Comparison of ENCODE assay signal across 18 mouse cellular contexts in the genomic region with DNA sequence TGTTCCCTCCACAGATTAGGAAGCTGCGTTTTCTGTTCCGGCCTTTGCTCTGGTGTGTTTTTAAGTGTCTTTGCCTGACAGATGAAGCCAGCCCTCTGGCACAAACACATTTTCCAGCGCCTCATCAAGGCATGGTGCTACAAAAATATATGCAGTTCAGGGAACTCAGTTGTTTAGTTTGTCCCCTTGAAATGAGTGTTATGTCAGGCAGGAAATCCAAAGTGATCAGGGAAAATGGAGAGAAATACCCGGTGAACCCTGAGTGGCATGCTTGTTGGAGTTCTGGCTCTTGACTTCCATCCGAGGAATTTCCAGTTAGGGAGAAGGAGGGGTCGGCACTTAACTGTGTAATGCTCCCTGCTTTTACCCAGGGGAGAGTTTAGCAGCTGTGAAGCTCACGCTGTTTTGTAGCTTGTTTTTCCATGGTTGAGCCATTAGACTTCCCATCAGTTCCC.
DNase-seq lines count a peak whose midpoint lies in the region; ATAC-seq lines count a peak whose summit lies in the region.
"Had no signal": no experiment of that assay in that cellular context is flagged by ENCODE, and none has a peak within 500 bp of the region (broad histone marks: within the 10 kb centered on the region; RNA-seq: fewer than 3 reads in every experiment).

No protein-coding gene starts in this region.

- H3K36me3 ChIP-seq in limb, embryonic 12.5 days: no peaks in the 10 kb centered on the region
- no peaks in the 10 kb centered on the region for H3K36me3 ChIP-seq in limb, embryonic 10.5 days
- no peaks in the 10 kb centered on the region for H3K36me3 ChIP-seq in lung, embryonic 16.5 days (ENCODE audit: control insufficient read depth, insufficient read depth, low read length)
- H3K36me3 ChIP-seq: forebrain, embryonic 12.5 days; heart, embryonic 13.5 days; hindbrain, embryonic 12.5 days; liver, embryonic 15.5 days had no signal

- H3K4me1 ChIP-seq in limb, embryonic 12.5 days (replicated peaks): peaks cover 23% of the 10 kb centered on the region
- H3K4me1 ChIP-seq in limb, embryonic 10.5 days: peaks cover 5% of the 10 kb centered on the region; the same call in 1 of the 2 replicates
- H3K4me1 ChIP-seq in lung, embryonic 16.5 days (replicated peaks; ENCODE audit: control insufficient read depth, insufficient read depth, low read length): peaks cover 13% of the 10 kb centered on the region
- H3K4me1 ChIP-seq: liver, embryonic 15.5 days had no signal

- DNase-seq in heart, adult 11 months: peak; percentile 95
- DNase-seq in heart, postnatal 36 days: no peak
- no peak for DNase-seq in limb, embryonic 10.5 days (ENCODE audit: low spot score)
- DNase-seq in retina, postnatal 1 day: peak; percentile 14
- no peak for DNase-seq in gastrocnemius, postnatal 25 days
- DNase-seq: adrenal gland, postnatal 36 days; cerebellum, postnatal 10 days; kidney, postnatal 4 days; thymus, postnatal 25 days had no signal

- intact Hi-C loops in heart, postnatal 36 days (cut with DNase I): no loop called here

- WGBS in limb, embryonic 12.5 days: 24% methylated on average over 7 of the region's 7 CpGs
- WGBS in limb, embryonic 10.5 days: 44% methylated on average over 7 of the region's 7 CpGs
- WGBS in lung, embryonic 16.5 days: 9% methylated on average over 7 of the region's 7 CpGs

- H3K9ac ChIP-seq in limb, embryonic 12.5 days (replicated peaks): no peak overlapping the region
- no peak overlapping the region for H3K9ac ChIP-seq in lung, embryonic 16.5 days (ENCODE audit: low read length)
- H3K9ac ChIP-seq: forebrain, embryonic 12.5 days; heart, embryonic 13.5 days; hindbrain, embryonic 12.5 days; liver, embryonic 15.5 days had no signal

- H3K9me3 ChIP-seq in limb, embryonic 12.5 days: no peaks in the 10 kb centered on the region
- H3K9me3 ChIP-seq in limb, embryonic 10.5 days (replicated peaks): no peaks in the 10 kb centered on the region
- H3K9me3 ChIP-seq in lung, embryonic 16.5 days (ENCODE audit: control insufficient read depth, low read length): no peaks in the 10 kb centered on the region; the same call in 1 of the 2 replicates
- H3K9me3 ChIP-seq: forebrain, embryonic 12.5 days; heart, embryonic 13.5 days; hindbrain, embryonic 12.5 days; liver, embryonic 15.5 days had no signal

- no peak overlapping the region for H3K4me2 ChIP-seq in limb, embryonic 12.5 days
- H3K4me2 ChIP-seq in lung, embryonic 16.5 days (ENCODE audit: low read depth, low read length): no peak overlapping the region
- H3K4me2 ChIP-seq: forebrain, embryonic 12.5 days; heart, embryonic 13.5 days; hindbrain, embryonic 12.5 days; liver, embryonic 15.5 days had no signal

- H3K27ac ChIP-seq in limb, embryonic 12.5 days: peak overlapping the region; percentile 64; the same call in 1 of the 2 replicates
- no peak overlapping the region for H3K27ac ChIP-seq in limb, embryonic 10.5 days
- H3K27ac ChIP-seq in lung, embryonic 16.5 days (ENCODE audit: low read length): peak overlapping the region; percentile 84
- H3K27ac ChIP-seq: forebrain, embryonic 12.5 days; heart, embryonic 13.5 days; hindbrain, embryonic 12.5 days; liver, embryonic 15.5 days; stomach, postnatal 0 days had no signal

- 0 out of 2 replicates have a peak, but pooled peaks cover 7% of the 10 kb centered on the region for H3K27me3 ChIP-seq in limb, embryonic 12.5 days
- H3K27me3 ChIP-seq in limb, embryonic 10.5 days (ENCODE audit: low read depth, poor library complexity, severe bottlenecking): no peaks in the 10 kb centered on the region
- no peaks in the 10 kb centered on the region for H3K27me3 ChIP-seq in lung, embryonic 16.5 days (ENCODE audit: control insufficient read depth, insufficient read depth, low read depth, low read length)
- H3K27me3 ChIP-seq: forebrain, embryonic 12.5 days; heart, embryonic 13.5 days; hindbrain, embryonic 12.5 days; liver, embryonic 15.5 days; Patski had no signal

- no peak overlapping the region for H3K4me3 ChIP-seq in limb, embryonic 12.5 days (replicated peaks)
- no peak overlapping the region for H3K4me3 ChIP-seq in limb, embryonic 10.5 days
- no peak overlapping the region for H3K4me3 ChIP-seq in lung, embryonic 16.5 days (ENCODE audit: low read length)
- H3K4me3 ChIP-seq: forebrain, embryonic 12.5 days; heart, embryonic 13.5 days; hindbrain, embryonic 12.5 days; liver, embryonic 15.5 days had no signal

- no peak for ATAC-seq in limb, embryonic 12.5 days (ENCODE audit: insufficient number of reproducible peaks, insufficient read depth, low FRiP score, low TSS enrichment, low read depth)
- ATAC-seq in lung, embryonic 16.5 days (ENCODE audit: low read depth): peak; percentile 87
- ATAC-seq: intestine, embryonic 16.5 days; Patski had no signal

Comparison
In these comparisons a context has a peak if more than half of its experiments do, and no peak if none do; other contexts are left out.
1. DNase-seq: peak in heart, adult 11 months (single experiment) and retina, postnatal 1 day (single experiment); none in heart, postnatal 36 days (0 of 2), limb, embryonic 10.5 days (single experiment) and gastrocnemius, postnatal 25 days (single experiment).